ENCODE assay signal across 14 mouse cellular contexts in genomic region chr10:117650725-117651124, GRCm38 (mm10).
"Had no signal": no experiment of that assay in that cellular context is flagged by ENCODE, and none has a peak within 500 bp of the region (broad histone marks: within the 10 kb centered on the region; RNA-seq: fewer than 3 reads in every experiment).

No protein-coding gene starts in this region.

- H3K27me3 ChIP-seq: midbrain, embryonic 15.5 days; neural tube, embryonic 12.5 days; stomach, embryonic 15.5 days had no signal

- H3K9ac ChIP-seq: lung, embryonic 14.5 days; midbrain, embryonic 13.5 days; midbrain, embryonic 15.5 days; neural tube, embryonic 12.5 days; stomach, embryonic 15.5 days had no signal

- DNase-seq: lung, adult 18-20 months; lung, embryonic 14.5 days; lung, postnatal 14 days; lung, postnatal 36 days; right cerebral cortex, postnatal 14 days; thymus, adult 18-20 months; thymus, postnatal 14 days; thymus, postnatal 36 days had no signal

- H3K36me3 ChIP-seq: midbrain, embryonic 13.5 days; midbrain, embryonic 15.5 days; neural tube, embryonic 12.5 days; stomach, embryonic 15.5 days had no signal

- H3K9me3 ChIP-seq: megakaryocyte, embryonic 14.5 days; midbrain, embryonic 13.5 days; midbrain, embryonic 15.5 days; neural tube, embryonic 12.5 days; stomach, embryonic 15.5 days had no signal

- H3K4me3 ChIP-seq: megakaryocyte, embryonic 14.5 days; midbrain, embryonic 13.5 days; midbrain, embryonic 15.5 days; neural tube, embryonic 12.5 days; stomach, embryonic 15.5 days had no signal

- H3K4me1 ChIP-seq: megakaryocyte, embryonic 14.5 days; neural tube, embryonic 12.5 days; stomach, embryonic 15.5 days had no signal

- H3K27ac ChIP-seq: macrophage; midbrain, embryonic 13.5 days; midbrain, embryonic 15.5 days; neural tube, embryonic 12.5 days; stomach, embryonic 15.5 days had no signal
